Mouse (Mus musculus) kidney, adult 2 months (tissue): ENCODE results near the gene Syne3.

Experiments used
- CTCF ChIP-seq: fragments of 200-500 bp; conservative IDR thresholded peaks from 2 replicates; pipeline ENCODE4 v1.5.1; 2011; ENCODE audit warnings: low read depth, mild to moderate bottlenecking, control low read depth, low read length, moderate library complexity, mixed read lengths; ENCODE audit not compliant: insufficient read depth, insufficient read length
- POLR2A ChIP-seq: fragments of 200-500 bp; IDR thresholded peaks from one replicate; pipeline ENCODE4 v1.6.1; 2011; ENCODE audit warnings: low read depth, low read length, control low read depth

DNA sequence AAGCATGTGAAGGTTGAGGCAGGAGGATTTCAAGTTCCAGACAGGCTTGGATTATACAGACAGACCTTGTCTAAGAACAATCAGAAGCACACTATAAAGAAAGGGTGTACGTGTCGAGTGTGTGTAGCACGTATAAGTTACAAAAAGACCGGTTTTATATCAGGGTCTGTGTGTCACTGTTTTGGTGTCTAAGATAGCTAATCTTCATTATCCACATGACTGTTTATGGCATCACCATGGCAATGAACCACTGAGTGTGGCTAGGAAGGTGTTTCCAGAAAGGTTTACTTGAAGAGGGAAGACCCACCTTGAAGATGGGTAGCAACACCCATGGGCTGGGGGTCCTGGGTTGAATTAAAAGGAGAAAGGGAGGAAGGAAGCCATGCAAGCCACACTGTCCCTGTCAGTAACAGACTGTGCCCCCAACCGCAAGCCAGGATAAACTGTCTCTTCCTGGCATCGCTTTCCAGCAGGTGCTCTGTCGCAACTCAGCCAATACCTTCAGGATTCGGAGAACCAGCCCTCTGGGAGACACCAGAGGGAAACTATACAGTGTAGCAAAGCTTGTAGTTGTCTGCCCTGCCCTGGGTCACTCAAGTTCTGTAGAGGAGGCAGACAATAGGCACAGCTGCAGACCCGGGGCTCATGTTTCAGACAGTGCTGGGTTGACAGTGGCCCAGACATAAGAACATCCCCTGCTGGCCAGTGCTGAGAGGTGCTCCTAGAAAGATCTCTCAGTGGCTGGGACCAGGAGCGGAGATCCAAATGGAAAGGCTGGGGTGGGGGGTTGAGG is 7.1 kb downstream of the Syne3 start:
- TF ChIP-seq POLR2A = no peak
- TF ChIP-seq CTCF = no peak; the same call in 1 of the 2 replicates
